Mouse (Mus musculus): ENCODE measurements around the gene Impdh2. TPM values are rescaled to one million over a fixed set of nuclear protein-coding genes. Genes with fewer than 3 reads are reported as not detected.

Impdh2 gene
- polyA plus RNA-seq, 1 experiment from 2014 or later, result 99.5 TPM

DNA sequence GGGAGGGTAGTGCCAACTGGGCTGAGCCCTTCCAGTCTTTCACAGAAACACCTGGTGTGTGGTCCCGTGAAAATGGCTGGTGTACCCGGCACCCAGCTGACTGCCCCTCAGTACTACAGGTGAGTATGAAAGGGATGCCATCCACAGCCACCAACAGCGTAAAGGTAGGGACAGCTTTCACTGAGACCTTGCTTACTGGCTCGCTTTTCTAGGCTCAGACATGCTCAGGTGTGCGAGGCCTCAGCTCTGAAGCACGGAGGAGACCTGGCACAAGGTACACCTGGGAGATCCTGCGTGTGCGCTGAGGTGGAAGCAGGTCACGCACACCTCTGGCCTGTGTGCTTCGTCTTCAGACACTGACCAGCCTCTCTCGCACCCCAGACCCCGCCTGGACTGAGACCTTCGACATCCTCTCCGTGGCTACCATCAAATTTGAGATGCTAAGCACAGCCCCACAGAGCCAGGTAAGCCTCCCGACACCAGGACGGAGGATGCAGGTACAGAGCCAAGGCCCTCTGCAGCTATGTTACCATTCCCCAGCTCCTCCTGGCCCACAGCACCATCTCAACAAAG, 11.4 kb downstream of the Impdh2 start:
- no peak overlapping the region for H3K4me3 ChIP-seq
- H3K4me2 ChIP-seq, result no peak overlapping the region
- H3K27ac ChIP-seq (replicated peaks), result no peak overlapping the region
- ATAC-seq (ENCODE audit: extremely low read depth, insufficient number of reproducible peaks, low FRiP score, low TSS enrichment), result no peak
- H3K36me3 ChIP-seq, result peaks cover 58% of the 10 kb centered on the region
- peaks cover 61% of the 10 kb centered on the region for H3K4me1 ChIP-seq
- H3K9ac ChIP-seq, result no peak overlapping the region
- no peaks in the 10 kb centered on the region for H3K27me3 ChIP-seq (replicated peaks)
- 93% methylated on average over 16 of the region's 16 CpGs for WGBS
- no peaks in the 10 kb centered on the region for H3K9me3 ChIP-seq

- H3K9me3 ChIP-seq, result no peaks in the 10 kb centered on the region
- H3K4me3 ChIP-seq, result no peak overlapping the region
- H3K9ac ChIP-seq, result no peak overlapping the region
- WGBS, result 87% methylated on average over 10 of the region's 10 CpGs
- no peaks in the 10 kb centered on the region for H3K27me3 ChIP-seq (replicated peaks)
- H3K4me2 ChIP-seq, result no peak overlapping the region
- ATAC-seq (ENCODE audit: extremely low read depth, insufficient number of reproducible peaks, low FRiP score, low TSS enrichment), result no peak
- H3K27ac ChIP-seq (replicated peaks), result no peak overlapping the region
- peaks cover 69% of the 10 kb centered on the region for H3K4me1 ChIP-seq
- H3K36me3 ChIP-seq, result peaks cover 63% of the 10 kb centered on the region
Observed at GRCm38 (mm10) chr9:108572321-108572720, 12.2 kb downstream of the Impdh2 start.

DNA sequence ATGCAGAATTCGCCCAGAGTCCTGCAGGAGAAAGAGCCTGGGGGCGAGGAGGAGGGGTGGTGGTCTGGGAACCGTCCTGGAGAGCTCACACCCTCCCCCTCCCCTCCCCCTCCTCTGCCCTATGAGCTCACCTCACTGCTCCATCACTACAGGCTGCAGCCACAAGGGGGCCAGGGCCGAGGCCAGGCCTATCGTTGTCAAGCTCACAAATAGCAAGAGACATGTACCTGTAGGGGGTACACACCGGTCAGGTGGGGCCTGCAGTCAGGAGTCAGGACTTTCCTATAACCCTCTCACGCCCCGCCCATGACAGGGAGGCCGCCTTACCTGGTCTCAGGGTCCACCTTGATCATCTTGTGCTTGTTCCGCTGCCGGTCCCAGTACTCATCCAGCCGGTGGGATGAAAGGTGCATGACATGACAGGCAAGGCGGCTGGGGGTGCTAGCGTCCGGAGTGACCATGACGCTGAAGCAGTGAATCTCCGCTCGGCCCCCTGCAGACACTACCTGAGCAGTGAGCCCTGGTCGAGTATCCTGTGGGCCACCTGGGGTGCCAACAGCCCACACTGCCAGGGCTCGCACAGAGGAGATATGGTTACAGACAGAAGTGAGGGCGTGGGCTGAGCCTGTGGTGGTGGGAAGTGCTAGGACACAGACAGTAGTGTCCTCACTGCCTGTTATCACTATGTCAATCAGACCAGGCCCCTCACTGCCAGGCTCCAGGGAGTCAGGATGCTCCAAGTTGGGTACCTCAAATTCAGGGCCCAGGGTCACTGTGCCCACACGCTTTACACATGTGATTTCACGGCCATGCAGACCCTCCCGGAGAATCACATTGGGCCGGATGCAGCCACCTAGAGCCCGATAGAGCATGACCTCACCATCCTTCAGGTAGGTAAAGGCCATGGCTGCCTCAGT, 13.9 kb downstream of the Impdh2 start:
- ATAC-seq (ENCODE audit: extremely low read depth, insufficient number of reproducible peaks, low FRiP score, low TSS enrichment), result no peak
- Histone ChIP-seq H3K9me3 (no peaks in the 10 kb centered on the region), H3K36me3 (peaks cover 63% of the 10 kb centered on the region), H3K27me3 (replicated peaks) (no peaks in the 10 kb centered on the region), H3K4me3 (no peak overlapping the region), H3K4me1 (peaks cover 63% of the 10 kb centered on the region), H3K9ac (0 out of 2 replicates have a peak overlapping the region, but pooled peaks have one; percentile 3), H3K27ac (replicated peaks) (no peak overlapping the region), H3K4me2 (no peak overlapping the region)
- 52% methylated on average over 26 of the region's 26 CpGs for WGBS

GRCm38 (mm10) chr9:108574921-108575320, 14.8 kb downstream of the Impdh2 start:
- 0 out of 2 replicates have a peak overlapping the region, but pooled peaks have one; percentile 30 for H3K9ac ChIP-seq
- no peak overlapping the region for H3K4me2 ChIP-seq
- H3K4me3 ChIP-seq, result no peak overlapping the region
- no peak overlapping the region for H3K27ac ChIP-seq (replicated peaks)
- H3K9me3 ChIP-seq, result no peaks in the 10 kb centered on the region
- H3K36me3 ChIP-seq, result peaks cover 63% of the 10 kb centered on the region
- peaks cover 66% of the 10 kb centered on the region for H3K4me1 ChIP-seq
- WGBS, result 85% methylated on average over 12 of the region's 12 CpGs
- no peaks in the 10 kb centered on the region for H3K27me3 ChIP-seq (replicated peaks)
- no peak for ATAC-seq (ENCODE audit: extremely low read depth, insufficient number of reproducible peaks, low FRiP score, low TSS enrichment)

DNA sequence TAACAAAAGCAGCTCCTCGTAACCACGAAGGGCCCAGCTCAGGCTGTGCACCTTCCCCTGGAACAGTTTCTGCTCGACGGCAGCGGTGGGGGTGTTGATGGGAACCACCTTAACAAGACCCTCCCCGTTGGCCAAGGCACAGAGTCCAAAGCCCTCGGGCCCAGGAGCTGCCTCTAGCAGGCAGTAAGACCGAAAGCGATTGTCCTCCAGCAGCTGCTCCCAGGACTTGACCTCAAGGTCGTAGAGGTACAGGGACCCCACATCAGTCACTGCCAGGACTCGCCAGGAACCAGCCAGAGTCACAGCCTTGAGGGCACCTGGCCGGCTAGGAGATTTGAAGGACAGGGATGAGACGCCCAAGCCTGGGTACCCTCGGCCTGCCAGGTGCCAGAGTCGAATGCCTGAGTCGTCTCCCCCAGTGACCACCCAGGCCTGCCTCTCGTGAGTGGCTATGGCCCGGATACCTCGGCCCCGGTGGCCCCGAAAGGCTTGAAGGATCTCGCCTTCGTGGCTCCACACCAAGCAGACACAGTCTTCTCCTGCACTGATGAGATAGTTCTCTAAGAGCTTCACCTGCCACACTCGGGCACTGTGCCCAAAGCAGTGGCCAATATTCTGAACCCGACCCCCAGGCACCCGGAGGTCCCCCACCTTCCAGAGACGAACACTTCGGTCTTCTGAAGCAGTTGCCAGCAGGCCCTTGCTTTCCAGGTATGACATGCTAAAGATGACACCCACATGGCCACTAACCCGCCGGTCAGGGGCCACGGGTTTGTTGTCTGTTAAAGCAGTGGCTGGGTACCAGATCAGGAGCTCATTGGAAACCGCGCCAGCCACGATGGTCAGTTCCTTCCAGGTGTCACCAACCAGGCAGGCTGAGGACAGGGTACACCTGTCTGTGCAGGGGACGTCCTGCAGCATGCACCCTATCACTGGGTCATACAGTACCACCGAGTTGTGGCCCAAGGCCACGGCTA, 15.5 kb downstream of the Impdh2 start:
- H3K4me1 ChIP-seq, result peaks cover 60% of the 10 kb centered on the region
- whole genome bisulfite sequencing, result 82% methylated on average over 37 of the region's 37 CpGs
- H3K4me3 ChIP-seq, result no peak overlapping the region
- no peaks in the 10 kb centered on the region for H3K27me3 ChIP-seq (replicated peaks)
- no peak overlapping the region for H3K4me2 ChIP-seq
- no peak for ATAC-seq (ENCODE audit: extremely low read depth, insufficient number of reproducible peaks, low FRiP score, low TSS enrichment)
- 0 out of 2 replicates have a peak overlapping the region, but pooled peaks have one; percentile 30 for H3K9ac ChIP-seq
- H3K27ac ChIP-seq (replicated peaks), result no peak overlapping the region
- peaks cover 69% of the 10 kb centered on the region for H3K36me3 ChIP-seq
- H3K9me3 ChIP-seq, result no peaks in the 10 kb centered on the region

GRCm38 (mm10) chr9:108577025-108577424, 16.9 kb downstream of the Impdh2 start:
- WGBS, result 56% methylated on average over 6 of the region's 6 CpGs
- Histone ChIP-seq H3K4me2 (peak overlapping the region; percentile 78), H3K9me3 (no peaks in the 10 kb centered on the region), H3K27ac (replicated peaks) (no peak overlapping the region), H3K9ac (peak overlapping the region; percentile 98), H3K36me3 (peaks cover 69% of the 10 kb centered on the region), H3K4me3 (peak overlapping the region; percentile 84), H3K4me1 (peaks cover 56% of the 10 kb centered on the region), H3K27me3 (replicated peaks) (no peaks in the 10 kb centered on the region)
- no peak for ATAC-seq (ENCODE audit: extremely low read depth, insufficient number of reproducible peaks, low FRiP score, low TSS enrichment)

- ATAC-seq (ENCODE audit: extremely low read depth, insufficient number of reproducible peaks, low FRiP score, low TSS enrichment), result no peak
- H3K9me3 ChIP-seq, result no peaks in the 10 kb centered on the region
- H3K4me3 ChIP-seq, result peak overlapping the region; percentile 84
- H3K4me1 ChIP-seq, result peaks cover 59% of the 10 kb centered on the region
- peak overlapping the region; percentile 96 for H3K27ac ChIP-seq (replicated peaks)
- H3K9ac ChIP-seq, result peak overlapping the region; percentile 98
- H3K4me2 ChIP-seq, result peak overlapping the region; percentile 78
- WGBS, result under 1% methylated on average over 24 of the region's 24 CpGs
- H3K27me3 ChIP-seq (replicated peaks), result no peaks in the 10 kb centered on the region
- H3K36me3 ChIP-seq, result peaks cover 69% of the 10 kb centered on the region
Observed at GRCm38 (mm10) chr9:108577934-108578544, 18.0 kb downstream of the Impdh2 start.

- Histone ChIP-seq H3K9me3 (no peaks in the 10 kb centered on the region), H3K36me3 (peaks cover 62% of the 10 kb centered on the region), H3K27me3 (replicated peaks) (no peaks in the 10 kb centered on the region), H3K4me3 (peak within 1 kb of the TSS; percentile 84), H3K9ac (peak within 1 kb of the TSS; percentile 98), H3K4me2 (peak within 1 kb of the TSS; percentile 78), H3K4me1 (peaks cover 63% of the 10 kb centered on the region), H3K27ac (replicated peaks) (peak within 1 kb of the TSS; percentile 96)
- WGBS, result 5% methylated on average over 51 of the region's 51 CpGs
- peak; percentile 92 for ATAC-seq (ENCODE audit: extremely low read depth, insufficient number of reproducible peaks, low FRiP score, low TSS enrichment)
Observed at GRCm38 (mm10) chr9:108578545-108579343, 18.7 kb downstream of the Impdh2 start, which contains the start of gene Wdr6. TSS of gene Wdr6 (minus strand) at chr9:108578739.

GRCm38 (mm10) chr9:108579344-108579690, 19.2 kb downstream of the Impdh2 start:
- Histone ChIP-seq H3K4me1 (peaks cover 60% of the 10 kb centered on the region), H3K9ac (peak overlapping the region; percentile 98), H3K27me3 (replicated peaks) (no peaks in the 10 kb centered on the region), H3K4me2 (peak overlapping the region; percentile 78), H3K9me3 (no peaks in the 10 kb centered on the region), H3K36me3 (peaks cover 56% of the 10 kb centered on the region), H3K27ac (replicated peaks) (peak overlapping the region; percentile 96), H3K4me3 (peak overlapping the region; percentile 84)
- WGBS, result 46% methylated on average over 5 of the region's 5 CpGs
- no peak for ATAC-seq (ENCODE audit: extremely low read depth, insufficient number of reproducible peaks, low FRiP score, low TSS enrichment)

- peak overlapping the region; percentile 39 for H3K4me3 ChIP-seq
- peaks cover 6% of the 10 kb centered on the region for H3K36me3 ChIP-seq
- ATAC-seq (ENCODE audit: extremely low read depth, insufficient number of reproducible peaks, low FRiP score, low TSS enrichment), result peak; percentile 85
- WGBS, result 2% methylated on average over 14 of the region's 14 CpGs
- H3K4me1 ChIP-seq, result peaks cover 51% of the 10 kb centered on the region
- peak overlapping the region; percentile 96 for H3K27ac ChIP-seq (replicated peaks)
- peak overlapping the region; percentile 72 for H3K9ac ChIP-seq
- H3K9me3 ChIP-seq, result no peaks in the 10 kb centered on the region
- H3K27me3 ChIP-seq (replicated peaks), result no peaks in the 10 kb centered on the region
- peak overlapping the region; percentile 69 for H3K4me2 ChIP-seq
Observed at GRCm38 (mm10) chr9:108587571-108588180, 27.6 kb downstream of the Impdh2 start.

All from heart, embryonic 13.5 days (tissue).